Mouse (Mus musculus): ENCODE results near the gene 3110070M22Rik.
"Not testable (repeated sequence)": the region's sequence is repeated elsewhere in the genome, so short reads cannot be mapped to it uniquely, and the experiment has no call there.

Gene 3110070M22Rik

GRCm38 (mm10) chr13:119487880-119488580 is at the start of gene 3110070M22Rik, which contains the start of gene Tmem267:
Gene 3110070M22Rik (minus strand): TSS chr13:119488383.
Gene Tmem267 (plus strand): TSS chr13:119488039.
- DNase-seq (ENCODE audit: low spot score) = peak; percentile 25

GRCm38 (mm10) chr13:119494938-119495337 is 6.8 kb upstream of the 3110070M22Rik start:
- not testable (repeated sequence) for DNase-seq (ENCODE audit: low spot score)

GRCm38 (mm10) chr13:119492083-119492482 is 3.9 kb upstream of the 3110070M22Rik start:
- DNase-seq (ENCODE audit: low spot score) = not testable (repeated sequence)

GRCm38 (mm10) chr13:119487354-119487753 is 829 bp downstream of the 3110070M22Rik start:
- DNase-seq (ENCODE audit: low spot score) = no peak

GRCm38 (mm10) chr13:119477789-119478188 is 10.4 kb downstream of the 3110070M22Rik start:
- no peak for DNase-seq (ENCODE audit: low spot score)

GRCm38 (mm10) chr13:119476631-119477030 is 11.6 kb downstream of the 3110070M22Rik start:
- no peak for DNase-seq (ENCODE audit: low spot score)

- DNase-seq (ENCODE audit: low spot score) = peak; percentile 75
Measured at GRCm38 (mm10) chr13:119462596-119463560, 25.3 kb downstream of the 3110070M22Rik start, which contains the start of gene 4833420G17Rik. Gene 4833420G17Rik (plus strand): TSS chr13:119462768.

- DNase-seq (ENCODE audit: low spot score) = no peak
Measured at GRCm38 (mm10) chr13:119461900-119462595, 26.1 kb downstream of the 3110070M22Rik start.

GRCm38 (mm10) chr13:119456342-119456741 is 31.8 kb downstream of the 3110070M22Rik start:
- DNase-seq (ENCODE audit: low spot score) = no peak

- no peak for DNase-seq (ENCODE audit: low spot score)
Measured at GRCm38 (mm10) chr13:119455082-119455481, 33.1 kb downstream of the 3110070M22Rik start.

GRCm38 (mm10) chr13:119453563-119453962 is 34.6 kb downstream of the 3110070M22Rik start:
- no peak for DNase-seq (ENCODE audit: low spot score)

GRCm38 (mm10) chr13:119442244-119442643 is 45.9 kb downstream of the 3110070M22Rik start:
- DNase-seq (ENCODE audit: low spot score) = no peak
